Mouse (Mus musculus): ENCODE data around the gene Ccz1. TPM values are rescaled to one million over a fixed set of nuclear protein-coding genes. Genes with fewer than 3 reads are reported as not detected.

The Ccz1 gene
- 16.8 and 17.8 TPM in 2 replicates for polyA plus RNA-seq (2012; rRNA removed)

DNA sequence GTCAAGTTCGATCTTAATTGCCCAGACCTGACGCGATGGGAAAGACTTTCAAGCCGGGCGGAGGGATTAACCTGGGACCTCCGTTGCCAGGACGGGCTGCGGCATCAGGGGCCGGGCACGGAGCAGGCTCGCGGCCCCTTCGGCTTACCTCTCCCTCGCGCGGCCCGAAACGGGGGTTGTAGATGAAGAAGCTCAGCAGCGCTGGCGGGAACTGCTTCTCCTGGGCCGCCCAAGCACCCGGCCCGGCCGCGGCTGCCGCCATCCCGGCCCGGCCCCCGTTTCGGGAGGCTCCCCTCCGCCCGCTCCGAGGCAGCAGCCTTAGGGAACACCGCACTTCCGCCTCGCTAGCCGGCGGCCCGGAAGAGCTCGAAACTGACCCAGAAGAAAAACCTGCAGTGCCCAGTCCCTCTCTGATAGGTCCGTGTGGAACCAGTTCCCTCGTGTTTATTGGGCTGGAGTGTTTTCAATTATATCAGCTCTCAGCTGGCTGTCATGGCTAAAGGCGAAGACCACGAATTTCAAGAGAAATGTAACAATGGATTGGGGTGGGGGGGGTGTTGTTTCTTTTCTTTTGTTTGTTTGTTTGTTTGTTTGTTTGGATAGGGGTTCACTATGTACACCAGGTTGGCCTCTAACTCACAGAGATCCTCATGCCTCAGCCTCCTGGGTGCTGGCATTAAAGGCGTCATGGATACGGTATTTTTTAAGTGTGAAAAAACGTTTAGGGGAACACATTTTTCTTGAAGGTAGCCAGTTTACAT lies at the start of gene Ccz1:
Ccz1 (minus strand) TSS at position 327 of the 761 bp plus-strand sequence.

GRCm38 (mm10) chr5:144026620-144027263 lies 12.1 kb upstream of the Ccz1 start, which contains the start of gene Ocm:
Ocm (minus strand) TSS chr5:144026670.

Other genes starting within 250 kb of the Ccz1 start
- gene Eif2ak1, start 197.1 kb downstream of the Ccz1 start, polyA plus RNA-seq (2012; rRNA removed): 25.5 and 25.9 TPM in 2 replicates
- gene Ankrd61, start 117.2 kb downstream of the Ccz1 start, polyA plus RNA-seq (2012; rRNA removed): 0.03 TPM in 1 of 2 replicates, not detected in the other
- gene Aimp2, start 105.0 kb downstream of the Ccz1 start, polyA plus RNA-seq (2012; rRNA removed): 25.6 and 27.3 TPM in 2 replicates
- 3.8 and 3.9 TPM in 2 replicates for gene Pms2, start 104.9 kb downstream of the Ccz1 start, polyA plus RNA-seq (2012; rRNA removed)
- 0.25 and 0.58 TPM in 2 replicates for gene Gm42421, start 86.7 kb downstream of the Ccz1 start, polyA plus RNA-seq (2012; rRNA removed)
- gene Rsph10b, start 81.8 kb downstream of the Ccz1 start, polyA plus RNA-seq (2012; rRNA removed): 0.24 and 0.32 TPM in 2 replicates
- gene Ocm, start 11.8 kb upstream of the Ccz1 start, polyA plus RNA-seq (2012; rRNA removed): not detected in 2 replicates
- gene Lmtk2, start 85.6 kb upstream of the Ccz1 start, polyA plus RNA-seq (2012; rRNA removed): 2.0 and 2.4 TPM in 2 replicates
- 0.72 and 1.1 TPM in 2 replicates for gene Bhlha15, start 175.4 kb upstream of the Ccz1 start, polyA plus RNA-seq (2012; rRNA removed)
- 3.7 and 4.3 TPM in 2 replicates for gene Tecpr1, start 208.7 kb upstream of the Ccz1 start, polyA plus RNA-seq (2012; rRNA removed)
- gene Bri3, start 229.6 kb upstream of the Ccz1 start, polyA plus RNA-seq (2012; rRNA removed): 22.2 and 24.6 TPM in 2 replicates